Mouse (Mus musculus): Measurements from ENCODE around the gene Trex1. TPM values are rescaled to one million over a fixed set of nuclear protein-coding genes. Genes with fewer than 3 reads are reported as not detected.

The Trex1 gene
- polyA plus RNA-seq, 2 experiments = 5.0 to 12.0 TPM

DNA sequence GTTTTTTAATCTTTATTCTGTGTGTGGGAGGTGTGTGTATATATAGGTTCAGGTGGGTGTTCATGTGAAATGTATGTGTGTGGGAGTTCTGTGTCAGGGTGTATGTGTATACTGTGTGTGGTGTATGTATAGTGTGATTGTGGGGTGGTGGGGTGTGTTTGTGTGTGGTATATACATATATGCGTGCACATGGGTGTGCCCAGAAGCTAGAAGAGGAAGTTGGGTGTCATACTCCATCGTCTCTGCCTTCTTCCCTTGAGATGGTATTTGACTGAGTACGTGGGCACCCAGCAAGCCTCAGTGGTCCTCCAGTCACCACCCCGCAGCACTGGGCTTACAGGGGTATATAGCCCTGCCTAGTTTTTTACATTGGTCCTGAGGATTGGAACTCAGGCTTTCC is 38.1 kb downstream of the Trex1 start:
- Histone ChIP-seq H3K9me3 (ENCODE audit: control insufficient read depth, low read length) (no peaks in the 10 kb centered on the region), H3K4me3 (ENCODE audit: insufficient read depth in 1 of 2, low read depth in 2 of 2, low read length in 2 of 2) (no peak overlapping the region), H3K27ac (no peak overlapping the region), H3K9ac (replicated peaks) (no peak overlapping the region), H3K4me1 (replicated peaks; ENCODE audit: control insufficient read depth in 2 of 2, insufficient read depth in 2 of 2, low read length in 1 of 2) (peaks cover 7 to 15% of the 10 kb centered on the region in 2 experiments), H3K4me2 (ENCODE audit: low read depth) (no peak overlapping the region), H3K27me3 (ENCODE audit: control insufficient read depth, insufficient read depth, low read length) (no peaks in the 10 kb centered on the region), H3K36me3 (replicated peaks; ENCODE audit: control insufficient read depth, insufficient read depth, low read depth) (no peaks in the 10 kb centered on the region)
- no peak for TF ChIP-seq CTCF (IDR thresholded peaks at IDR 0.05; ENCODE audit: low read depth)
- no peak for TF ChIP-seq EP300 (IDR thresholded peaks at IDR 0.05; ENCODE audit: low read depth)
- no peak for DNase-seq (ENCODE audit: low read depth in 3 of 3, low spot score in 3 of 3)
- ATAC-seq (ENCODE audit: insufficient read depth) = no peak
- 29% methylated on average over 4 of the region's 4 CpGs for WGBS (ENCODE audit: insufficient replicate concordance)

DNA sequence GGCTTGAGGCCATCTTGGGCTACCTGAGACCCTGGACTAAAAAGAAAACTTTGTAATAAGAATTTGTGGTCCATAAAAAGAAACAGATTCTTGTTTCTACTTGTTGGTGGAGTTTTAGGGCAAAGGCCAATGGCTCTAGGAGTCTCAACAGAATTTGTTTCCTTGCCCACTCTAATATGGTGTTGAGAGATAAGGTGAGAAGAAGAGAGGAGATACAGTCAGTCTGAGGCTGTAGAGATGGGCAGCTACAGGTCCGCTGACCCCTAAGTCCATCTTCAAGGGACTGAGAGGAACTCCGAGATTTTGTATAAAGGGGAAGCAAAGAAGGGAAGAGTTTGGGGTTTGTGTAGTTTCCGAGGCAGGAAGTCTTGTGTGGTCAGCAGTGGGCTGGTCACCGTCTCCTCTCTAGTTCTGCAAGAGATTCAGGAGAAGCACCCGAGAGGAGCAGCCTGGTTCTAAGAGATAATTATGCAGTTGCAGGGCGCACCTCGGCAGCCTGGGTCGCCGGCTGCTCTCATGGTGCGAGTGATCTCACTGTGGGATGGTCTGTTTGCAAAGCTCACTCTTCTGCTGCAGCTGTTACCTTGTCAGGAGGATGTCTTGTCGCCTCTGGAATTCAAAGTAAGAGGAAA is 42.4 kb downstream of the Trex1 start:
- peak overlapping the region; percentile 1 to 26; a peak in 1 of 4 replicates for H3K4me3 ChIP-seq (ENCODE audit: insufficient read depth in 1 of 2, low read depth in 2 of 2, low read length in 2 of 2)
- WGBS (ENCODE audit: insufficient replicate concordance) = 4% methylated on average over 11 of the region's 11 CpGs
- no peaks in the 10 kb centered on the region for H3K27me3 ChIP-seq (ENCODE audit: control insufficient read depth, insufficient read depth, low read length)
- H3K9ac ChIP-seq (replicated peaks) = no peak overlapping the region; the same call in 1 of the 2 replicates
- DNase-seq (ENCODE audit: low read depth in 3 of 3, low spot score in 3 of 3) (peak in 1 of 3 experiments; percentile 34), ATAC-seq (ENCODE audit: insufficient read depth) (peak; percentile 91)
- H3K27ac ChIP-seq = peak overlapping the region; percentile 5
- H3K36me3 ChIP-seq (replicated peaks; ENCODE audit: control insufficient read depth, insufficient read depth, low read depth) = no peaks in the 10 kb centered on the region
- no peak for TF ChIP-seq CTCF (IDR thresholded peaks at IDR 0.05; ENCODE audit: low read depth)
- peak; percentile 61 for TF ChIP-seq EP300 (IDR thresholded peaks at IDR 0.05; ENCODE audit: low read depth)
- peak overlapping the region; percentile 39 for H3K4me2 ChIP-seq (ENCODE audit: low read depth)
- peaks cover 16 to 24% of the 10 kb centered on the region in 2 experiments for H3K4me1 ChIP-seq (replicated peaks; ENCODE audit: control insufficient read depth in 2 of 2, insufficient read depth in 2 of 2, low read length in 1 of 2)
- no peaks in the 10 kb centered on the region for H3K9me3 ChIP-seq (ENCODE audit: control insufficient read depth, low read length)

DNA sequence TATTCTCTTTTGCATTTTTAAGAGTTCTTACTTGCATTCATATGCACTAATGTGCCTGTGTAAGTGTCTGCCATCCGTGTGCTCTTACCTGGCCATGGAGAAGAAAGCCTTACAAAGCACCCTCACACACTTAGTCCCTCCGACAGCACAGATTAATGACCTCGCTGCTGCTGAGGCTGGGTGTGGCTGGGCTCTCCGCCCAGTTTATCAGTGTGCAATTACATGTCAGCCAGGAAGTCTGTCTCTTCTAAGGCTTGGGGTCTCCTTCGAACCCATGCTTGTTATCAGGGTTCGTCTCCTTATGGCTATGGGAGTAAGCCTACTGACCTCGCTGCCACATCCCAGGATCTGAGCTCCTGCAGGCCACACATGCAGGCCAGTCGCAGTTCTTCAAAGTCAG is 44.1 kb downstream of the Trex1 start:
- H3K4me2 ChIP-seq (ENCODE audit: low read depth) = peak overlapping the region; percentile 42

DNA sequence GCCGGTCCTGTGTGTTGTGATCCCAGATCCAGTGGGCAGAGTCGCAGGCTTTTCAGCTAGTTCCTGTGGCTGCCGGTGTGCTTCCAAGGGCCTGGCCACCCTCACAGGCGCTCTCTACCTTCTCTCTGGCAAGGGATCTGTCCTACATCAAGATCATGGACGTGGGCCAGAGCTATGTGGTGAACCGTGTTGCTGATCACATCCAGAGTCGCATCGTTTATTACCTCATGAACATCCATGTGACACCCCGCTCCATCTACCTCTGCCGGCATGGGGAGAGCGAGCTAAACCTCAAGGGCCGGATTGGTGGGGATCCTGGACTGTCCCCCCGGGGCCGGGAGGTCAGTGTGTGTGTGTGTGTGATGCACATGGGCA is 49.2 kb downstream of the Trex1 start:
- no peak for DNase-seq (ENCODE audit: low read depth in 3 of 3, low spot score in 3 of 3)
- H3K4me1 ChIP-seq (replicated peaks; ENCODE audit: control insufficient read depth in 2 of 2, insufficient read depth in 2 of 2, low read length in 1 of 2) = peaks cover 3 to 7% of the 10 kb centered on the region in 2 experiments; a peak in 3 of 4 replicates
- no peaks in the 10 kb centered on the region for H3K9me3 ChIP-seq (ENCODE audit: control insufficient read depth, low read length)
- WGBS (ENCODE audit: insufficient replicate concordance) = 72% methylated on average over 14 of the region's 14 CpGs
- H3K4me2 ChIP-seq (ENCODE audit: low read depth) = no peak overlapping the region
- H3K27me3 ChIP-seq (ENCODE audit: control insufficient read depth, insufficient read depth, low read length) = no peaks in the 10 kb centered on the region
- TF ChIP-seq CTCF (IDR thresholded peaks at IDR 0.05; ENCODE audit: low read depth) (no peak), EP300 (IDR thresholded peaks at IDR 0.05; ENCODE audit: low read depth) (no peak)
- H3K4me3 ChIP-seq (ENCODE audit: insufficient read depth in 1 of 2, low read depth in 2 of 2, low read length in 2 of 2) = no peak overlapping the region
- H3K36me3 ChIP-seq (replicated peaks; ENCODE audit: control insufficient read depth, insufficient read depth, low read depth) = no peaks in the 10 kb centered on the region
- no peak overlapping the region for H3K27ac ChIP-seq
- no peak for ATAC-seq (ENCODE audit: insufficient read depth)
- H3K9ac ChIP-seq (replicated peaks) = no peak overlapping the region

More for the DNA sequence above, 44.1 kb downstream of the Trex1 start:
- WGBS (ENCODE audit: insufficient replicate concordance) = 16% methylated on average over 8 of the region's 8 CpGs
- Histone ChIP-seq H3K9me3 (ENCODE audit: control insufficient read depth, low read length) (no peaks in the 10 kb centered on the region), H3K27ac (no peak overlapping the region), H3K4me3 (ENCODE audit: insufficient read depth in 1 of 2, low read depth in 2 of 2, low read length in 2 of 2) (no peak overlapping the region), H3K36me3 (replicated peaks; ENCODE audit: control insufficient read depth, insufficient read depth, low read depth) (no peaks in the 10 kb centered on the region), H3K27me3 (ENCODE audit: control insufficient read depth, insufficient read depth, low read length) (no peaks in the 10 kb centered on the region), H3K4me1 (replicated peaks; ENCODE audit: control insufficient read depth in 2 of 2, insufficient read depth in 2 of 2, low read length in 1 of 2) (peaks cover 16 to 24% of the 10 kb centered on the region in 2 experiments), H3K9ac (replicated peaks) (no peak overlapping the region)
- TF ChIP-seq EP300 (IDR thresholded peaks at IDR 0.05; ENCODE audit: low read depth) = no peak
- TF ChIP-seq CTCF (IDR thresholded peaks at IDR 0.05; ENCODE audit: low read depth) = no peak
- no peak for DNase-seq (ENCODE audit: low read depth in 3 of 3, low spot score in 3 of 3)
- peak; percentile 56 for ATAC-seq (ENCODE audit: insufficient read depth)

DNA sequence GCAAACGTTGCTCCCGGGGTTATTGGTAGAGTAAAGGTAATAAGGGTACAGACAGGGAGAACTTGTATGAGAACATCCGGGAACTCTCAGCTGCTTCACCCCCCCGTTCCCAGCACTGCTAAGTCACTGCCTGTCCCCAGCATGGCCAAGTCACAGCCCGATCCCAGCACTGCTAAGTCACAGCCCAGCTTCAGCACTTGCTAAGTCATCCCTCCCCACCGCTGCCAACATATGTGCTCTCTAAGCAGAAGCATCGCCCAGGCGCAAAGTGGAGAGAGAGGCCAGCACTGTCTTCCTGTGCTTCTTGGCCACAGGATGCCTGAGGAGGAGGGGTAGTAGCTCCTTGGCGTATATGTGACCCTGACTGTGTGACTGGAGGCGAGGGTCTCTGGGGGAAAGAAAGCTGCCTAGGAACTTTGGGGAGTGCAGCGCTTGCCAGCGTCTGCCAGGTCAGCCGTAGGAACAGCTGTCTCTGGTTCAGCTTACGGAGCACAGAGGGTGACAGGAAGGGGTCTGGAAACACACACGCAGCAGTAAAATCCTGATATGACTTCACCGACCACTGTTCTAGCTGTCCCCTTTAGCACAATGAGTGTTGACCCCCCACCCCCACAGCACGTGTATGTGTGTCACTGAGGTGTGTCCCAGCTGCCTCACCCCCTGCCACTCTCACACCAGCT is 49.8 kb downstream of the Trex1 start:
- Histone ChIP-seq H3K4me3 (ENCODE audit: insufficient read depth in 1 of 2, low read depth in 2 of 2, low read length in 2 of 2) (no peak overlapping the region), H3K4me2 (ENCODE audit: low read depth) (no peak overlapping the region), H3K36me3 (replicated peaks; ENCODE audit: control insufficient read depth, insufficient read depth, low read depth) (no peaks in the 10 kb centered on the region), H3K27me3 (ENCODE audit: control insufficient read depth, insufficient read depth, low read length) (no peaks in the 10 kb centered on the region), H3K9me3 (ENCODE audit: control insufficient read depth, low read length) (no peaks in the 10 kb centered on the region), H3K4me1 (replicated peaks; ENCODE audit: control insufficient read depth in 2 of 2, insufficient read depth in 2 of 2, low read length in 1 of 2) (0 out of 4 replicates have a peak, but pooled peaks cover 0 to 4% of the 10 kb centered on the region in 2 experiments), H3K27ac (no peak overlapping the region), H3K9ac (replicated peaks) (no peak overlapping the region)
- WGBS (ENCODE audit: insufficient replicate concordance) = 21% methylated on average over 17 of the region's 17 CpGs
- no peak for TF ChIP-seq EP300 (IDR thresholded peaks at IDR 0.05; ENCODE audit: low read depth)
- TF ChIP-seq CTCF (IDR thresholded peaks at IDR 0.05; ENCODE audit: low read depth) = no peak
- DNase-seq (ENCODE audit: low read depth in 3 of 3, low spot score in 3 of 3) (peak in 1 of 3 experiments; percentile 45), ATAC-seq (ENCODE audit: insufficient read depth) (peak; percentile 83)
